Mouse (Mus musculus) bone marrow, adult 2 months (tissue): ENCODE results near the gene Selplg.

ENCODE experiments used
- CTCF ChIP-seq: fragments of 200-500 bp; IDR thresholded peaks from 2 replicates; pipeline ENCODE4 v1.5.1; 2011; ENCODE audit warnings: low read length, control low read depth; ENCODE audit not compliant: control insufficient read depth, insufficient read depth
- POLR2A ChIP-seq: fragments of 200-500 bp; IDR thresholded peaks from 2 replicates; pipeline ENCODE4 v1.6.1; 2011; ENCODE audit warnings: low read depth, mild to moderate bottlenecking, control low read depth, low read length, borderline replicate concordance; ENCODE audit not compliant: control insufficient read depth

GRCm38 (mm10) chr5:113830292-113830643 lies 2.2 kb downstream of the Selplg start:
- TF ChIP-seq POLR2A (peak; percentile 97), CTCF (peak; percentile 27; the same call in 1 of the 2 replicates)
